Mouse (Mus musculus): ENCODE data around the gene Efcab6.

- TF ChIP-seq EP300 (IDR thresholded peaks at IDR 0.05; ENCODE audit: insufficient read depth, low read depth, low read length) (no peak), POLR2A (IDR thresholded peaks at IDR 0.05; ENCODE audit: insufficient read depth, low read length) (no peak)
Observed at GRCm38 (mm10) chr15:83997550-83997949, 67.6 kb downstream of the Efcab6 start.

Measured in ES-Bruce4 (cell line).